Mouse (Mus musculus) spleen, adult 12 weeks (tissue): ENCODE data around the gene Gpr107.
"Not testable (repeated sequence)": the region's sequence is repeated elsewhere in the genome, so short reads cannot be mapped to it uniquely, and the experiment has no call there.

ENCODE experiments used
- DNase-seq: peaks from one replicate; pipeline ENCODE4 v3.0.0; 2022; ENCODE audit warnings: low spot score

The Gpr107 gene

DNA sequence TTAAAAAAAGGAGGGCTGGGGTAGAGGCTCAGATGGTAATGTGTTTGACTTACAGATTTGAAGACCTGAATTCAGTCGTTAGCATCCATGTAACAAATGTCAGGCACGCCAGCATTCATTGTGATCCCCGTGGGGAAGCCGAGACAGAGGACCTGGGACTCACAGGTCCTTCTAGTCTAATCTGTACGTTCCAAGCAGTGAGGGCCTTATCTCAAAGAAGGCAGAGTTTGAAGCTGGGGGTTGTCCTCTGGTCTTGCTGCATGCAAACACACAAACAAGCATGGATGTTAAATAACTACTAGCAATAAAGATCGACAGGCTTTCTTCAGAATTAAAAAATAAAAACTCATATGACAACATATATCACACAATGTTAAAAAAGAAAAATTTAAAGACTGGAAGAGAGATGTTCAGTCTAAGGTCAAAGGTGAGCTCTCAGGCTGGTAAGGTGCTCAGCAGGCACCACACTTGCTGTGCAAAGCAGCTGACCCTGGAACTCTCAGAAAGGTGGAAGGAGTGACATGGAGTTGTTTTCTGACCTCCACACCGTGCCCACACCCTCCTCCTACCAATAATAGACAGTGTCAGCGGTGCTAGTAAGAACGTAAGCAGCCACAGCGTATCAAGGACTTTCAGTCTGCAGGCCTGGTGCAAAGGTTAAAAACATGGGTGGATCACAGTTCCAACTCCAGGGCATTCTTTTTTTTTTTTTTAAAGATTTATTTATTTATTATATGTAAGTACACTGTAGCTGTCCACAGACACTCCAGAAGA, 8.2 kb downstream of the Gpr107 start:
- DNase-seq: no peak

DNA sequence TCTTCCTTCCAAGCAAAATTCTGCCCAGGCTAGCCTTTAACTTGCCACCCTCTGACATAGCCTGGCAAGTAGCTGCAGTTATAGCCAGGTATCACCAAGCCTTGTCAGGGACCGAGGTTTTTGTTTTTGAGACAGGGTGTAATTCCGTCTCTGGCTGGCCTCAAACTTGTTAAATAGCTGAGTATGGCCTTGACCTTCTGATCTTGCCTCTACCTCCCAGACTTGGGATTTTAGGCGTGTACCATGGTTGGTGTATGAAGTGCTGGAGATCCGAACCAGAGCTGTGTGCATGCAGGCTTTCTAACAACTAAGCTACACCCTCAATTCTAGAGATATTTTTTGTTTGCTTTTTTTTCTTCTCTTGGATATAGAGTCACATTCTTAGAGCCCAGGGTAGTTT, 9.5 kb downstream of the Gpr107 start:
- no peak for DNase-seq

DNA sequence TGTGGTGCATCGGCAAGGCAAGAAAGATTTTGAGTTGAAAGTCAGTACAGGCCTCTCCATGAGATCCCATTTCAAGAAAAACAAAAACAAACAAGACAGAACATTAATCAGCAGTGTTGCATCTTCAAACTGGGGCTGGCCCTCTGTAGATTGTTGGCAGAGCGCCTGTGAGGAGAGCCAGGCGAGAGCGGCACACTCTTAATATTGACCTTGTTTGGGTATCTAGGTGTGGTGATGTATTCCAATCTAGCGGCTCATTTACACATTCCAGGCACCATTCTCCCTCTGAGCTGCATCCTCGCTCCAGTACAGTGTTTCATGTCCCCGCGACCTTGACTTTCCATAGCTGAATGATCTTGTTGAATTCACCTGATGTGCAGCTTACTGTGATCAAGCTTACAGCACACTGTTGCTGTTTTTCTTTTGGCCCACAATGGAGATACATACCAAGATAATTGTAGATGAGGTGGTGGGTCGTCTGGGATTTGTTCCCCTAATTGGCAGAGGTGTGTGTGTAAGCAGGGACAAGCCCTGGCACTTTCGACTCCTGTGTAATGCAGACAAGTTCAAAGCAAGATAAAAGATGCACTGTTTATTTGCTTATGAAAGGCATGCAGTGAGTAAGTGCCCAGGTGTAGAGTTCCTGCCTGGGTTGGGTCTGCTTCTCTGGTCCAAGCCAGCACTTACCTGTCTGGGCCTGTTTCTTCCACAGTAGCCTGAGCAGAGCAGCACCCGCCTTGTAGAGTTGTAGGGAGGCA, 11.4 kb downstream of the Gpr107 start:
- DNase-seq: no peak

DNA sequence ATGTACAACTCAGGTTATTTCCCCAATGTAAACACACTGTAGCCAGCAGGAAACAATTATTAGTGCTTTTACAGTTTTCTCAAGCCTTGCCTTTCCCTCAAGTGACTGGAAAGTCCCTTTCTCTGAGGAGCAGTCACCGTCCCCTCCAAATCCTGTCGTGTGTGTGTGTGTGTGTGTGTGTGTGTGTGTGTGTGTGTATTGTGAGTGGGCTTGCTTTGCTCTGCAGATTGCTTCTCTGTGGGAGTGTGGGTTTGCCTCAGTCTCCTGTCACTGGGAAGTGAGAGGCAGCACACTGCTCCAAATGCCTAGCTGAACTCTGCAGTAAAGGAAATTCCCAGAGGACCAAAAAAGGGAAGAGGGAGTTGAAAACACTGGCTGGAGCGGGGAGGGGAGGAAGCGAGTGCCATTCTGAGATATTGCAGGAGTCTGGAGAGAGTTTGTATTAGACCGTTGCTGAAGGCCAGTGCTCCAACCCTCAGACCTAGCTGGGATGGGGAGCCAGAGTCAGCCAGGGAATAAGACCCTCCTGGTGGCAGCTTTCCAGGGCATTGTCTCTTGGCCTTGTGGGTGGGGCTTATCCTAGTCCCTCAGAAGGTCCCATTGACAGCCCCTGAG, 12.8 kb downstream of the Gpr107 start:
- DNase-seq: no peak

DNA sequence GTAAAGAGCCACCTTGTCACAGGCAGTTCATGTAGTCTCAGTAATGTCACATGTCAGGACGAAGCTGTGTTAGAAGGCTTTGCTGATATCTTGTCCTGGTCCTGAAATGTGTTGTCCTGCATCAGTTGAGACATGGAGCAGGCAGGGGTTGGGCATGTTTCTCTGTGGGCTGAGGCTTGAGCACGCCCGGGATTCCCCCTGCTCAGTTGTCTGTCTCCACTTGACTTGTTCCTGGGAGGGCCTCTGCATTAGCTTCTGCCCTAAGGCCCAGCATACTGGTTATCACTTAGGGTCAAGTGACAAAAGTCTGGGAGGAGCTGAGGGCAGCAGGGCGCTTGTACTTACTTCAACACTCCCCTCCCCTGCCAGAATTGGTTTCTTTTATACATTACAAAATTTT, 13.4 kb downstream of the Gpr107 start:
- no peak for DNase-seq

DNA sequence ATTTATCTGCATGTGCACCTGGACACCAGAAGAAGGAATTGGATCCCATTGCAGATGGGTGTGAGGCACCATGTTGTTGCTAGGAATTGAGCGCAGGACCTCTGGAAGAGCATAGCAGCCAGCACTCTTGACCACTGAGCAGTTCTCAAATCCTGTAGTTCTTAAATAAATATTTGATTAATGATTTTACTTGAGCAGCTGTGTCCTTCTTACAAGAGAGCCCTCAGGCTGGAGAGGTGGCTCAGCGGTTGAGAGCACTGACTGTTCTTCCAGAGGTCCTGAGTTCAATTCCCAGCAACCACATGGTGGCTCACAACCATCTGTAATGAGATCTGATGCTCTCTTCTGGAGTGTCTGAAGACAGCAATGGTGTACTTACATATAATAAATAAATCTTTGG, 15.5 kb downstream of the Gpr107 start:
- not testable (repeated sequence) for DNase-seq

DNA sequence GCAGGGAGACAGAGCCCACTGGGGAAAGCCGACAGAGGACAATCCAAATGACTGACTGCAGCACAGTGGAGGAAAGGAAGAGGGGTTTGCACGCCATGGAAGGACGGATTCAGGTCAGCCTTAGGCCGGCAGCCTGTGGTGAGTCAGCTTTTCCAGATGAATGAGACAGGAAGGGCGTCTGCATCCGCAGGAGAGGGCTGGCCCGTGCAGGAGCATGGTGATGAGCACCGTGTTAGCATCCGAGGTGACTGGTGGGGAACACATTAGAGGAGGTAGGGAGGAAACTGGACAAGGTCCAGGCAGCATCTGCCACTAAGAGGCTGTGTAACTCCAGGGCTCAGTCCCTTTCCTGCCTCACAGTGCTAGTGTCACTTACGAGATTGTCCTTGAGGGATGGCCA, 16.9 kb downstream of the Gpr107 start:
- no peak for DNase-seq

DNA sequence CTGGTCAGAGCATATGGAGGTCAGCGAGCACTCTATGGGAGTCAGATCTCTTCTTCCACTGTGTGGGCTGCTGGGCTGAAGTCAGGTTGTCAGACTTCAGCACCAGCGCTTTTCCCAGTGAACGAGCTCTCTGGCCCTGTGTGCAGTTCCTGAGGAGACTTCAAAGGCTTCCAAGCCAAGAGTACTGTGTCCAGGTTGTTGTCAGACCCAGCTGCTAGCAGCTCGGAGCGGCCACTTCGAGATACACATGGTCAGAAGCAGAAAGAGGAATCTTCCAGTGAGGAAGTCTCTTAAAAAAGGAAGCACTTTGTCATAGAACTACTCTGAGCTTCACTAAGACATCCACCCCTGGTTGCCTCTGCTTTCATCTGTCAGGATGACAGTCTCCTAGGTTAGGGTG, 18.0 kb downstream of the Gpr107 start:
- DNase-seq: no peak

DNA sequence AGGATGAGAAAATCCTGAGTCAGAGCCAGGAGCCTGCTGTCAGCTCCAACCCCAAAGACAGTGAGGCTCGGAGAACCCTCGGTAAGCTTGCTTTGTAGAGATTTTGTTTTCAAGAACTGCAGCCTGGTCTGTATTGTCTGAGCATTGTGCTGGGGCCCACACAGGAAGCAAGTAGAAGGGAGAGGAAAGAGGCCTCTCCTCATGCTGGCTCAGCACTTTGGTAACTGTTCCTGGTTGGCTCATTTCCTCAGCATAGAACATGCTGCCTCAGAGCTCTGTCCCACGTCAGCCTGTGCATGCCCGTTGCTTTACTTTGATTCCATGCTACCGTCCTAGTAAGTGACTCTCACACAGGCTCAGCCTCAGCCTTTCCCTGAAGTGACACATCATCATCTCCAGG, 19.9 kb downstream of the Gpr107 start:
- no peak for DNase-seq

DNA sequence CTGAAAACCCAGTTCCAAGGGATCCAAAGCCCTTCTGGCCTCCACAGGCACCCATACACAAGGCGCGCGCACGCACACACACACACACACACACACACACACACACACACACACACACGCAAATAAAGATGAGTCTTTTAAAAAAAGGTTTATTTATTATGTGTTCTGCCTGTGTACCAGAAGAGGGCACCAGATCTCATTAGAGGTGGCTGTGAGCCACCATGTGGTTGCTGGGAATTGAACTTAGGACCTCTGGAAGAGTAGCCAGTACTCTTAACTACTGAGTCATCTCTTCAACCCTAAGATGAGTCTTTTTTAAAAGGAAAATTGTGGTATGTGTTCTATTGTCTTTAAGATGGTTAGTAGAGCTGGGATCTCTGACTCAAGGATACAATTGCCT, 20.4 kb downstream of the Gpr107 start:
- no peak for DNase-seq

DNA sequence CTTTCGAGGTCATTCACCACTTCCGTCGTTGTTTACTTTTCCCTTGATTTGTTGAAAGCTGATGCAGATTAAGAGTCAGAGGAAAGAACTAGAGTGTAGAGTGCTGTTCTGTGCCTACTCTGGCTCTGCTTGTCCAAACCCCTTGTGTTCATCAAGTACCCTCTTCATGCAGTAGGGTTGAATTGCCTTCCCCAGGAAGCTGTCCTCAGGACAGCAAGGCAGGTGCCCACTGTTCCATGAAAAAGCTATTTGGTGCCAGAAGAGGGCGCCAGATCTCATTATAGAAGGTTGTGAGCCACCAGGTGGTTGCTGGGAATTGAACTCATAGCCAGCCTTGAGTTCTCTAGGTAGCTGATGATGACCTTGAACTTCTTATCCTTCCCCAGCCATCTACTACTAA, 21.2 kb downstream of the Gpr107 start:
- DNase-seq: no peak

DNA sequence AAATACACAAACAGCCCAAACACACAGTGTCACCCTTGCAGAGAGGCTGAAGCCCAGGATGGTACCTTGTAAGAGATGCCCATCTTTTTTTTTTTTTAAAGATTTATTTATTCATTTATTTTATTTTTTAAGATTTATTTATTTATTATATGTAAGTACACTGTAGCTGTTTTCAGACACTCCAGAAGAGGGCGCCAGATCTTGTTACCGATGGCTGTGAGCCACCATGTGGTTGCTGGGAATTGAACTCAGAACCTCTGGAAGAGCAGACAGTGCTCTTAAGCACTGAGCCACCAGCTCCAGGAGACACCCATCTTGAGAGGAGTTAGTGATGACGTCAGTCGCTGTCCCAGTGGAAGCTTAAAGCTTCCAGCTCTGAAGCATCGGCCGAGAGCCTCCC, 26.5 kb downstream of the Gpr107 start:
- DNase-seq: not testable (repeated sequence)

DNA sequence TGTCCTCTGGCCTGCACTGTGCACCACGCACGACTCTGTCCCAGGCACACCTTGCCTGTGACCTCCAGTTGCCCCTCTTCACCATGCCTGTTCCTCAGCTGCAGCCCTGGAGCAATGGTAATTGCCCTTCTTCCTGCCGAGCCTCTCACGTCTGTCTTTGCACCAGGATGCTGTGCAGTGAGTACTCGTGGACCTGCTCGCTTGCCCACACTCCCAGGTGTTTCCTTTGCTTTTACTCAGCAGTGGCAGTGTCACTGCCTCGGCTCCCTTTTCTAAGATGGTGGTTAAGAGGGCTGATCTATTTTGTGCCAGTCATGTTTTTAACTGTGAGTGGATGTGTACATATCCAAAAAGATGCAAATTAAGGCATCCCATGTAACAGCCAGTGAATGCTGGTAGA, 27.4 kb downstream of the Gpr107 start:
- DNase-seq: no peak

DNA sequence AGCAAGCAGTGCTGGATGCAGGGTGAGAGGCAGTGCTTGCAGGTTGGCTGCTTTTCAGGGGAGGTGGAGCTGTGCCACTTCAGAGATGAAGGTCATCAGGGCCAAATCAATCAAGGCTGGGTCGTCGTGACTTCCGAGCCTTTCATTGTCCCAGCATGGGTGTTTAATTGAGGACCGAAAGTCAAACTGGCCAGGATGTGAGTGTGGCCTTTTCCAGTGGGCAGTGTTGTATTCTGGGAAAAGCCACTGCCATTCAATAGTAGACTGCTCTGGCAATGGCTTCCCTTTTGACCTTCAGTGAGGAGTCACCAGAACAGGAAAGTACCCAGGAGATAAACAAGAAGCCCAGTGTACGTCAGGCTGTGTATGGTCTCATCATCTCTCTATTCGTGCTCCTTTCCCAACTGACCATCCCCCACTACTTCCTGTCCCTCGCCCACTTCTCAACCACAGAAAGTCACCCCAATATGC, 28.0 kb downstream of the Gpr107 start:
- no peak for DNase-seq

DNA sequence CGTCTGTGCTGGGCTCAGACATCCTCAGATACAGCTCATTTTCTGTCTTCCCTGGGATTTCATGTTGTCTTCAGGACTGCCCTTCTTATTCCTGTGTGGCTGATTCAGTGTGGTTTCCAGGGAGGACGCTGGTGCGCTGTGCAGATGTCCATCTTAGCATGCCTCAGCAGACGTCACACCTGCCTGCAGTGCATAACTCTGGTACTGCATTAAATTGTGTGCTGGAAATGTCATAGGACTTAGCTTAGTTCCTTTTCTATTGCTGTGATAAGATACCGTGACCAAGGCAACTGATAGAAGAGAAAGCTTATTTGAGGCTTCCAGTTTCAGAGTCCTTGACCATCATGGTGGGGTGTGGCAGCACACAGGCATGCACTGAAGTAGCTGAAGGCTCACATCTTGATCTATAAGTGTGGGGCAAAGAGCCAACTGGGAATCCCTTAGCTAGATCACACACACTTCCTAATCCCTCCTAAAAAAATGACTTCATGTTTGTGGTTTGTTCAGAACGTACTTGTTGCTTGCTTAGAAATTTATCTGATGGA, 30.7 kb downstream of the Gpr107 start:
- no peak for DNase-seq

DNA sequence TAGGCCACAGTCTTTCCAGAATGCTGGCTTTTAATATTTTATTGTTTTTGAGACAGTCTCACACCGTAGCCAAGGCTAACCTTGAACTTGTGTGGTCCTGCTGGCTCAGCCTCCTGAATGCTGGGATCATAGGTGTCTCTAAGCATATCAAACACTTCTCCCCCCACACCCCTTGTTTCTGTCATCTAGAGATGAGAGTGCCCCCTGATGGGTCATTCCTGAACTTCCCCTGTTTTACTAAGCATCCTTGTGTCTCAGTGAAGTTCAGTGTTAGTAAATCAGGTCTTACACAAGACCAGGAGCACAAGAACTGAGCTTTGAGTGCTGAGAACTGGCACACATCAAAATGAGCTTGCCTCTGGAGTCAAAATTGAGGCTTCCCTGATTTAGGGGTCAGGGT, 31.7 kb downstream of the Gpr107 start:
- no peak for DNase-seq

DNA sequence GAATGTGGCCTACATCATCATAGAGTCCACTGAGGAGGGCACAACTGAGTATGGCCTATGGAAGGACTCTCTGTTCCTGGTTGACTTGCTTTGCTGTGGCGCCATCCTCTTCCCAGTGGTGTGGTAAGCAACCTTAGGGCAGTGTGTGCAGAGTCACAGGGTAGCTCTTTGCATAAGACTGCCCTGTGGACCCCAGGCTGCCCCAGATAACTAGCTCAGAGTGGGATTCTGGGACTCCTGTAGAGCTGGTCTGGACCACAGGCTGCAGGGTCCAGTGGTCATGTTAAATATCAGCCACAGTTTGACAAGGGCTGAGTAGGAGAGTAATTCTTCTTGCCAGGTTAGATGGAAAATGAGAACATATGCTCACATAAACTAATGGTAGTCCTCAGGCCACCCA, 36.6 kb downstream of the Gpr107 start:
- DNase-seq: no peak

DNA sequence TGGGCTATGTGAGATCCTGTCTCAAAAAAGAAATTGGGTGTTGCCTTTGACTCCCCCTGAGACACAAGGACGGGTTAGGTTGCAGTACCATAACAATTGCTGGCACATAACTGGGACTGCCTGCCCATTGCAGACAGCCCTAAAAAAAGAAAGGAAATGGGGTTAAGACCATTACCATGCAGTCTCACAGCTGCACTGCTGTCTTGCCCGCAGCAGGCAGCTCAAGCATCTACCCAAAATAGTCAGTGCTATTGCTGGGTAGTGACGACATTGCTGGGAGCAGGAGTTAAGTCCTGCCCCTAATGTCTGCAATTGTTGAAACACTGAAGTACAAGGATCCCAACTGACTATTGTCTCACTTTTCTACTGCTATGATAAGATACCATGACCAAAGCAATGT, 37.5 kb downstream of the Gpr107 start:
- DNase-seq: no peak

DNA sequence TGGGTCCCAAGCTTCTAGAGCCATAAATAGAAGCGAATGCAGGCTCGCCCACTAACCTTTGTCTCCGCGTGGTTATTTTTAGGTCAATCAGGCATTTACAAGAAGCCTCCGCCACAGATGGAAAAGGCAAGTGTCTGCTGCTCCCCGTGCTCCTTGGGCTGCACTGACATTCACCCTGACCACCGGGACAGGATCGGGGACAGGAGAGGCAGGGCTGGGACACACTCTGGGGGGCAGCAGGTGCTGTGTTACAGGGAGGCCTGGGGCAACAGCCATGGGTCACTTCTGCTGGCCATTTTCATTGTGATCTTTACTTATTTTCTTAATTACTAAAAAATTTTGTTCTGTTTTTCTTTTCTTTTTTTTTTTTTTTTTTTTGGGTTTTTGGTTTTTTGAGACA, 39.6 kb downstream of the Gpr107 start:
- DNase-seq: no peak

DNA sequence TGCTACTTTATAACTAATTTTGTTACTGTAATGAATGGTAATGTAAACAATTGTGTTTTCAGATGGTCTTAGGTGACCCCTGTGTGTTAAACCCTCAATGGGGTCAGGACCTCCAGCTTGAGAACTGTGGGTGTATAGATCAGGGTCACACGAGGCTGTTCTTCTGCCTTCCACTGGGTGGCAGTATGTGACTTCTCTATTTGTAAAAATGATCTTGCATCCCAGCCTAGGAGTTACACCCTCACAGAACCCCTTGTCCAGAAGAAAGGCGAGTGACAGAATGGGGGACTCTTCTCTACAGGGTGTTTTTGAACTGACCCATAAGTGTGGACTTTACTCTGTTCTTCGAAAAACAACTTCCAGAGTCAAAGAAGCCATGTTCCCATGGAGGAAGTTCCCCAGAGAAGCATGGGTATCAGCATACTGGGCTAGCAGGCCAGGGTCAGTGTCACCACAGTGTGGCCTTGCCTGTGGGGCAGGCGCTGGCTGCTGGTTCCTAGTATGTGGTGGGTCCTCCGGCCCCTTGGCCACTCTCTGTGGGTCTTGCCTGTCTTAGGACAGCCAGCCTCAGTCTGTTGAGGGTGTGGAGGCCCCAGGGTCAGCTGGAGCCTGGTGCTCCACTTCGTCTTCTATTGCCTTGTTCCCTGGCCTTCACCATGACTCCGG, 42.4 kb downstream of the Gpr107 start:
- peak; percentile 8 for DNase-seq

DNA sequence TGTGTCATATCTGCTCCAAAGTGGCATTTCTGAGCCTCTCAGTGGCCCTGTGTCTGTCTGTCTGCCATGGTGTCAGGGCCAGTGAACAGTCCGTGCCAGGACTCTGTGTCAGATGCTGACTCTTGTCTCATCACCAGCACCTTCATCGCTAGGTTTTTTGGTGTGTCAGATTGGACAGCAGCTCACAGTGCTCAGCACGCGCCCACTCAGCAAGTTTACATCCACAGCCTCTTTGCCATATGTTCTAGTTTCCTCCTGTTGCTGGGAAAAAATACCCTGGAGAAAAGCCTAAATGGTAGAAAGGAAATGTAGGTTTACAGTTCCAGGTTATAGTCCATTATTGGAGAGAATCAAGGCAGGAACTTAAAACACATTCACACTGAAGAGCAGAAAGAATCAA, 46.5 kb downstream of the Gpr107 start:
- no peak for DNase-seq

DNA sequence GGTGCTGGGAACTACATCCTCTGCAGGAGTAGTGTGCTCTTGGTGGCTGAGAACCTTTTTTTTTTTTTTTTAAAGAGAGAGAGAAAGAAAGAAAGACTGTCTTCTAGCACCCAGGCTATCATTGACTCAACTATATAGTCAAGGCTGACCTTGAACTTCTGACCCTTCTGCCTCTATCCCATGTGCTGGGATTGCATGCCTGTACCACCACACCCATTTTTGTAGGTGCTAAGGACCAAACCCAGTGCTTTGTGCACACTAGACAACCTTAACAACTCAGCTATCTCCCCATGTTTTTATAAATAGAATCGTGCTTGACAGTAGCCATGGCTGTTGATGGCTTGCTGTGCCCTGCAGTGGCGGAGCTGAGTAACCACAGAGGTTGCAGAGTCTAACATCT, 47.9 kb downstream of the Gpr107 start:
- DNase-seq: no peak
